Mouse (Mus musculus) megakaryocyte, adult 5-6 weeks (primary cell): ENCODE data around the gene 1810010D01Rik. TPM values are rescaled to one million over a fixed set of nuclear protein-coding genes. Genes with fewer than 3 reads are reported as not detected.

Source experiments
- ATAC-seq: 2 replicates; pipeline ENCODE4 v1.8.0; 2016; ENCODE audit warnings: mild to moderate bottlenecking, inconsistent platforms; ENCODE audit not compliant: poor library complexity, severe bottlenecking
- total RNA-seq, 2 experiments: library from RNA; stranded (forward) in 1 of 2; stranded (reverse) in 1 of 2; fragments of 153-499, 151-499 nt in 1 of 2; fragments of 221-1000, 200-1000 nt in 1 of 2; gene quantifications; 2 replicates each; pipeline versions ENCODE4 v1.2.3 to v1.2.4; 2015 to 2017

1810010D01Rik gene
- total RNA-seq, 2 experiments from 2014 or later, result not detected

- no peak for ATAC-seq
Observed at GRCm38 (mm10) chr7:145181376-145182034, 26.4 kb downstream of the 1810010D01Rik start.

GRCm38 (mm10) chr7:145179691-145180091 is 28.2 kb downstream of the 1810010D01Rik start:
- ATAC-seq, result no peak

DNA sequence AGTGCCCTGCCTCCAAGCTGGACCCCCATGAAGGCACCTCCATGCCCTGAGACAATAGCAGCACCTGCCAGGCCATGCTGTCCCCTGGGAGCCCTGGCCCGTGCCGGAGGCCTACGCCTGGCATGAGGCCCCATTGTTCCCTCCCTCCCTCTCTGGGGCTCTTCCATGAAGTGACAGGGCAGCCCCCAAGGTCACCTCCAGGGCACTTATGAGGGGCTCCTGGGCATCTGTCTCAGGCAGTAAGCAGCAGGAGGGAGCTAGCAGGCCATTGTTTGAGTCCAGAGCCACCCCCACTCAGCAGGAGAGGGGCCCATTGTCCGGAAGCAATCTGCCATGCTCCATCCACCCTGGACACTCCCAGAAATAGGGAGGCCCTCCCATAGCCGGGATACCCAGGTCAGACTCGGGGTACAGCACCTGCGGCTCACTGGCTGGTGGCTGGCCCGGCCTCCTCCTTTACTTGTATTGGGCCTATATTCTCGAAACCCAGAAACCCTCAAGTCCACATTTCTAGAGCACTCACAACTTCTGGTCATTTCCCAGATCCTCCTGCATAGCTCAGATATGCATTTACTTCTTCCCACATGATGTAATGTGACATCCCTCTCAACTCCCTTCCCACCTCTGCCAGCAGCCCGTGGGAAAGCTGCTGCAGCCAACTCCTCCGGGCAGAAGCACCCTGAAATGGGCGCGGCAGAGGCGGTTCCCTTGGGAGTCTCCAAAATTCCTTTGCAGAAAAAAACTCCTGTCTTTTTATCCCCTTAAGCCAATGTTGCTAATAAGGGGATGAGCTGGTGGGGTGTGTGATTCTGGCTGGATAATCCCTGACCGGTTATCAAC is 30.9 kb downstream of the 1810010D01Rik start:
- ATAC-seq, result no peak

- ATAC-seq, result no peak
Observed at GRCm38 (mm10) chr7:145173563-145173962, 34.4 kb downstream of the 1810010D01Rik start.

DNA sequence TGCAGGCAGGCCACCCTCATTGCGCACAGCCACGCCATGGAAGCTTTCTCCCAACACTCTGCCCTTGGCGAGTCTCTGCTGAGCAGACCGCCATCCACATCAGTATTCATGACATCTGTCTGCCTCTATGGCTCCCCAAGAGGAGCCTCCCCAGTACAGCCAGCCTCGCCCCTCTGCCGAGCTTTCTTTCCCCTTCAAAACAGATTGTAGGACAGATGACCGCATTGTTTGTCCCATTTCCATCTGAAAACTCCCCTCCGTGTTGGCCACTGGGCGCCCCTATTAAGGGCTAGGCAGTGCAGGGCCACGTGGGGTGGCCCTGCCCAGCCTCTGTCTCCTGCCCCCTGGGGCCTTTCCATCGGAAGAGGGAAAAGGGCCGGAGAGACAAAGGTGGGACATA is 34.8 kb downstream of the 1810010D01Rik start:
- no peak for ATAC-seq

DNA sequence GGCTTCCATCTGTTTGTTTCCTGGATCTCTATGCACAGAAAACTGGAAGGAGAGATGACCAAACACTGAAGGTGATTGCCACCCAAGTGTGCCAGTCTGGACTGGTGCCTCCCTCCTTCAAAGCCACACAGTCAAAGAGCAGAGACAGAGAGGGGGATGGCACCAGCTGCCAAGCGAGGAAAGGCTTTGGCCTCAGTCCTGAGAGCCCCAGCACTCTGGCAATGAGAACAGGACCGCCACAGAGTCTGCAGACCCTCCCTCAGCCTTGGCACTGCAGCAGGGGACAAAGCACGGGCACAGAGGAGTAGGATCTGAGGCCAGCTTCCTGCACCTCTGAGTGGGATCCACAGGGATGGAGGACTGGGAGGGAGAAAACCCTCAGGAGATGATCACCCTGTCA is 38.2 kb downstream of the 1810010D01Rik start:
- ATAC-seq, result no peak

DNA sequence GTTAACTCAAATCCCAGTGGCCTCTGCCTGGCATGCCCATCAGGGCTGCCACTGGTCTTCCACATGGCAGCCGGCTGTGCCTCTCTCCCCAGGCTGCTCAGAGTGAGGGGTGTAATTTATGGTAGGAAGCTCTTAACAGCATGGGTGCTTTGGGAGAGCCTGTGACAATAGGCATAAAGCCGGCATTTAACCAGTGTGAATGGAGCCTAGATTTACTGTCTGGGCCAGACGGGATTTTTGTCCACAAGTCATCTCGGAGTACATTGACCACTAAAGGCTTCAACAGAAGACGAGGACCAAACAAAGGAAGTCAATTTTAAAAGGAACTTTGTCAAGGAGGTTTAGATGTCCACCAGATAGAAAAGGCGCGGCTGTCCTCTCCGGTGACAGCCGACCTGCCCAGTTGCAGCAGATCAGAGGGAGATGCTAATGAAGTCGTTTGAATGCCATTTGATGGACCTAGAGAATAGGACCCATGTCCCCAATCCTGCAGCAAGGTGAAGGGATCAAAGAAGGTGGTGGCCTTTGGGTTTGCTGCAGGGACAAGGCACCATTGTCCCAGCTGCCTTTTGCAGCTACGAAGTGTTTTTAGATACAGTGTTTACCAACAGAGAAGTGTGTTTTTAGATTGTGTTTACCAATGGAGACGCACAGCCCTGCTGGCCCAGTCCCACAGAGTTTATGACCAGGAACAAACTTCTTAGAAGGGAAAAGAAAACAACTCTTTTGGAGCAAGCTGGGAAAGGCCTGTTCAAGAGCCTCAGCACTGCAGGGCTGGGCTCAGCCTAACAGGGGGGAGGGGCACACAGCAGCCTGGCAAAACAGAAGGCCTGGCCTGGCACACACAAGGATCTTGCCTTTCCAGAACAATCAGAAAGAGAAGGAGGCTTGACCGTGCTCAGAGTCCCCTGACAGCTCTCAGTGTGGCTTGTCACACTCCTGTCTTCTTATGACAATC is 48.4 kb downstream of the 1810010D01Rik start:
- no peak for ATAC-seq

Other genes starting within 250 kb of the 1810010D01Rik start
- gene Tpcn2, start 75.9 kb upstream of the 1810010D01Rik start, total RNA-seq (2015), result 7.9 and 8.6 TPM in 2 replicates
- 6.7 and 7.5 TPM in 2 replicates for gene Tpcn2, start 75.9 kb upstream of the 1810010D01Rik start, total RNA-seq (2017)
- gene Mrgprf, start 92.7 kb upstream of the 1810010D01Rik start, total RNA-seq (2015), result not detected in 2 replicates
- not detected in 2 replicates for gene Mrgprf, start 92.7 kb upstream of the 1810010D01Rik start, total RNA-seq (2017)
- not detected in 2 replicates for gene Mrgprd, start 106.7 kb upstream of the 1810010D01Rik start, total RNA-seq (2015)
- gene Mrgprd, start 106.7 kb upstream of the 1810010D01Rik start, total RNA-seq (2017), result not detected in 2 replicates